Mouse (Mus musculus) thymus, postnatal 14 days (tissue): ENCODE results near the gene Gm34302.

Source experiments
- DNase-seq: peaks from one replicate; pipeline ENCODE4 v3.0.0; 2021

Gm34302 gene

GRCm38 (mm10) chr3:63483726-63484125, at the start of gene Gm34302:
Gene Gm34302 (minus strand): TSS chr3:63483879.
- DNase-seq = no peak

- no peak for DNase-seq
These were observed 48.2 kb upstream of the Gm34302 start for GRCm38 (mm10) chr3:63531847-63532246.

GRCm38 (mm10) chr3:63517681-63518080, 34.0 kb upstream of the Gm34302 start:
- DNase-seq = no peak

GRCm38 (mm10) chr3:63516279-63516678, 32.6 kb upstream of the Gm34302 start:
- peak; percentile 24 for DNase-seq

GRCm38 (mm10) chr3:63511316-63511715, 27.6 kb upstream of the Gm34302 start:
- no peak for DNase-seq

GRCm38 (mm10) chr3:63509484-63509883, 25.8 kb upstream of the Gm34302 start:
- no peak for DNase-seq

- no peak for DNase-seq
These were observed 25.2 kb upstream of the Gm34302 start for GRCm38 (mm10) chr3:63508924-63509323.

- no peak for DNase-seq
These were observed 20.8 kb upstream of the Gm34302 start for GRCm38 (mm10) chr3:63504433-63504832.

- DNase-seq = no peak
These were observed 11.1 kb upstream of the Gm34302 start for GRCm38 (mm10) chr3:63494625-63495382.

GRCm38 (mm10) chr3:63493563-63493962, 9.9 kb upstream of the Gm34302 start:
- no peak for DNase-seq

- no peak for DNase-seq
These were observed 43.1 kb downstream of the Gm34302 start for GRCm38 (mm10) chr3:63440426-63441125.

- DNase-seq = no peak
These were observed 43.9 kb downstream of the Gm34302 start for GRCm38 (mm10) chr3:63439738-63440137.

- DNase-seq = no peak
These were observed 44.8 kb downstream of the Gm34302 start for GRCm38 (mm10) chr3:63438898-63439297.
